Mouse (Mus musculus) naive thymus-derived CD4-positive, alpha-beta T cell, adult 2 months (primary cell): ENCODE measurements around the gene Gm10974.
A peak's percentile ranks its signal among the peaks of the same experiment; 100 is the strongest.

Experiments
- DNase-seq: peaks from one replicate; pipeline ENCODE4 v3.0.0-alpha.2; 2011; ENCODE audit warnings: low read depth

Gene Gm10974

DNA sequence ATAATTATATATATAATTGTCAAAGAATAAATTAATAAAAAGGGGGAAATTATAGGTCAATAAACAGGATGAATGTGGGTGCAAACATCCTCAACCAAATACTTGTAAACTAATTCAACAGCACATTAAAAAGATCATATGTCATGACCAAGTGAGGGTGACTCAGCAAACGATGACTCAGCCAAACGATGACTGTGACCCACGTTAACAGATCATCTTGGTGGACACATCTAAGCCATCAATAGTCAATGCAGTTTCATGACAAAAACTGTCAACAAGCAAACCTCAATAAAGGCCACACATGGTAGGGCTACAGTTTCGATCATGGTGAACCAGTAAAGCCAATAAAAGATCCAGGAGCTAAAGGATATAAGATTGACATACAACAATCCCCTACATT is 6.7 kb upstream of the Gm10974 start:
- DNase-seq = no peak

DNA sequence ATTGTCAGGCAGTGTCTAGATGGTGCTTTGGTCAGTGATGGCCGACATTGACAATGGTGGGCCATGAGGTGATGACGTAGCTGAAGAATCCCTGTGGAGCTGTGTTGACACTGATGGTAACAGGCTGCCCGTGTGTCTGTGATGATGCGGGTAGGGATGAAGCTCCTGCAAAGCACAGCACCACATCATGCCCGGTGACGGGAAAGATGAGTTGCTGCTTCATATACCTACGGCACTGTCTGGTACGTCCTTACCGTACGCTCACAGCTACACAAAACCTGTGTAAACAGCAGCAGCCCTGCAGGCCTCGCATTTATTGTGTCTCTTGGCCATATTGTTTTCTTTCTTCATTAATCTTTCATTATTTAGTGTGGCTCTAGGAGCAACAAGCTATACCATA is 1.2 kb upstream of the Gm10974 start:
- no peak for DNase-seq

- DNase-seq = no peak
These were observed 294 bp upstream of the Gm10974 start for GRCm38 (mm10) chr7:66365411-66365810.

DNA sequence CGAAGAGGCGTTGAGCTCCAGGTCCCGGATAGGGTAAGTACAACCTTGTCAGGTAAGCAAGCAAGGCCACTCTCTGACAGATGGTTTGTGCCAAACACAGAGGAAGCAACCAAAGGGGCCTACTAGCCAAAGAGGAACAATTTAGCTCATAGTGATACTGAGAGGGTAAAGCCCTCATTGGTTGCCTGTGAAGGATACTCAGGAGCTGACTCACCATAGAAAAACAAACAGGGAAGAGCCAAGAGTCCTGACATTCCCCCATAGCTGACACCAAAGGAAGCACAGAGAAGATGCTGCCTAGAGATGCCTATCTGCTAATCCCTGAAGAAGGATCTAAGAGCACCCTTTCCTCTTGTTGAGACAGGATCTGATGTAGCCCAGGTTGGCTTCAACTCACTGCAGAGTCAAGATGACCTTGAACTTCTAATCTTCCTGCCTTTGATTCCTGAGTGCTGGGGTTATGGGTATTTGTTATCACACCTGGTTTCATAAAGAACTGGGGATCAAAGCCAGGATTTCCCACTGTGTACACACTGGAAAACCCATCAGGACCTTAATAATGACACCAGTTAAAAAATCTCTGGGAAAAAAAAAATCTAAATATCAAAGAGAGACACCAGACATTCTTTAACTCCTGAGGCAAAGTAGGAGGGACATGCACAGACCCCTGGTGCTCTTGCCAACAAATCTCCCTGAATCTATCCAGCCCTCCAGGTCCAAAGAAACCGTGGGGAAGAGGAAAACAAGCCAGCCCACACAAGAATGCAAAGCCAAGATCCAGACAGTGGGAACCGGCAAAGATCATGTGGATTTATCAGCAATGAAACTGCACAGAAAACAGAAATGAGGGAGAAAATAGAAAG is 3.6 kb downstream of the Gm10974 start:
- no peak for DNase-seq

GRCm38 (mm10) chr7:66369934-66370445 is 4.3 kb downstream of the Gm10974 start:
- no peak for DNase-seq

GRCm38 (mm10) chr7:66370970-66371369 is 5.3 kb downstream of the Gm10974 start:
- no peak for DNase-seq

- DNase-seq = no peak
These were observed 7.7 kb downstream of the Gm10974 start for GRCm38 (mm10) chr7:66373391-66373790.

DNA sequence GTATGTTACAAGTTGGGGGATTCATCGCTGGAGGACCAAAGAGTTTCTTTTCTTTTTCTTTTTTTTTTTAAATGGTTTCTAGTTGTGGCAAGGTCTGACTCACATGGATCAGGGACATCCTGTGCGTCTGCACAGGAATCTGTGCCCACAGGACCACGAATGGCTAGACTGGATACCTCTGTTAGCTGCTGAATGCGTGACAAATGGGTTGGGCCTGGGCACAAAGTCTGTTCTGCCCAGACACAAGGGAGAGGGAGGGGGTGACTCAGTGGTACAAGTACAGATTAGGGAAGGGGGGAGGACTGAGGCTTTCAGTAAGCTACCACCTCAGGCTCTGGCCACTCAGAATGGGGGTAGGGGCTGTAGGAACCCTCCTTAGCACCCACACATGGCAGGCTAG is 10.0 kb downstream of the Gm10974 start:
- no peak for DNase-seq

GRCm38 (mm10) chr7:66376560-66376959 is 10.9 kb downstream of the Gm10974 start:
- DNase-seq = no peak

DNA sequence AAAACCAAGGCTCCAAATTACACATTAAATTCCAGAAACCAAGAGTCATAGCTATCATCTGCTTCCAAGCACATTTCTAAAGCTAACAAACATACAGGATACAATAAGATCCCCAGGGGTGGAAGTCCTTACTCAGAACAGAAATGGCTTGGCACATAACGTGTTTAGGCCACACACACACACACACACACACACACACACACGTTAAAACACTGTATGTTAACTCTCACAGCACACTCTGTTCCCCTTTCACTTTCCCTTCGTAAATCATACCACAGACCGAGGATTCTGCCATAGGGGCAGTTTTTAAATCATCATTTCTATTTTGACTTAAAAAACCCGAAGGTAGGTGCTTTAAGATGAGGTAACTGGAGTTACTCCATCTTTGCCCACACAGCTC is 18.5 kb downstream of the Gm10974 start:
- DNase-seq = no peak

GRCm38 (mm10) chr7:66384891-66385290 is 19.2 kb downstream of the Gm10974 start:
- no peak for DNase-seq

- no peak for DNase-seq
These were observed 20.1 kb downstream of the Gm10974 start for GRCm38 (mm10) chr7:66385826-66386225.

DNA sequence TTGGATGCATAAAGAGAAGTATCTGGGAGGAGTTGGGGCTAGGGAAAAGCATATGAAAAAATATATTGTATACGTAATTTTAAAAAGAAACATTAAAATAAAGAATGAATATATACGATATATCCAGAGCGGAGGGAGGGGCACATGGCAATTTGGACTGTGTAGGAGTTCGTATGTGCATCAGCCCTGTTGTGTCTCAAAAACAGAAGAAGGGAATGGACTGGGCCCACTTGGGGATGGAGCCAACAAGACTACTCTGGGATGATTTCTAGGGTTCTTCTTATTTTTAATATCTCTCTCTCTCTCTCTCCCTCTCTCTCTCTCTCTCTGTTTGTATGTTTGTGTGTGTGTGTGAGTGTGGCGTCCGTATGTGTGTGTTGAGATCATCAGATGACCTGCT is 20.7 kb downstream of the Gm10974 start:
- DNase-seq = no peak

GRCm38 (mm10) chr7:66387419-66387812 is 21.7 kb downstream of the Gm10974 start:
- no peak for DNase-seq

DNA sequence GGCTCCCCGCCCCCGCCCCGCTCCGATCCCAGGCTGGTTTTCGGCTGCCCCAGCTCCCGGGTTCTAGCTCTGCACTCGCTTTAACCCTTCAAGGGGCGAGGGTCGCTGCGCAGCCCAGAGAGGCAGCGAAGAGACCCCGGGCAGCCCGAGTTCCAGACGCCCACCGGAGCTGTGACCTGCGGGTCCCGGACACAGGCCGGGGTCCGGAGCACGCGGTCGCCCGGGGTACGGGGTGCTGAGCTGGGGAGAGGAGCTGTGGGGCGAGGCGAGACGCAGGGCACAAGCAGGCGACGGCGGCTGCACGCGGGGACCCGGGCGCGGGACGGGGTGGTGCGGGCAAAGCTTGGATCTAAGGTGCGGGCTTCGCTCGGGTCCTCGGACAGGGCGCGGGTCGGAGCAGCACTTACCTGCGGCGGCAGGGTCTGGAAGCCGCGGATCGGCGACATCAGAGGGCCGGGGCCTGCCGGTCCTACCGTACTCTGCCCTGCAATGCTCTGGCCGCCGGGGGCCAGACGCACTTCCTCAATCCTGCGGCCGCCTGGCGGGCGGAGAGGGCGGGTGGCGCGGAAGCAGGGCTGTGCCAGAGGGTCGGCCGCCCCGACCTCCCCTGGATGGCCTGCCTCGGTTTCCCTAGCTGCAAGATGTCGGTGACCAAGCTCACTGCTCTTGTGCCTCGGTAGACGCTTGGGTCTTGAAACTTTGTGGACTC is 22.3 kb downstream of the Gm10974 start, which contains the start of gene Lrrk1:
Gene Lrrk1 (minus strand): TSS at position 538 of the 709 bp plus-strand sequence.
- DNase-seq = no peak

GRCm38 (mm10) chr7:66388621-66389532 is 23.2 kb downstream of the Gm10974 start:
- peak; percentile 50 for DNase-seq

DNA sequence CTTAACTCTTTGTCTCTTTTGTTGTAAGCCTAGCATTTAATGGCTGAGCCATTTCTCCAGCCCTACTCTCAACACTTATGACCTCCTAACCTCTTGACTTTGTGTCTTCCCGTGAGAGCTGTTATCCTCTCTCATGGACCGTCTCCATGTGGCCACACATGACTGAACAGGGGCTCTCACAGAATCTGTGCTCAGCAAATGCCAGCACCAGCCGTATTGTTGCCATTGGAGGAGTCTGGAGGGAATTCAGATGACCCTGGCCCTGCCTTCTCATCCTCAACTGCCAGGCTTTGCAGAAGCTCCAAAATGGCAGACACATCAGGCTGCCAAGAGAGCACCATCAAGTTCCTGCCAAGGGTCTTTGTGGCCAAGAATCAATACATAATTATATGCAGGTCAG is 31.6 kb downstream of the Gm10974 start:
- DNase-seq = no peak

DNA sequence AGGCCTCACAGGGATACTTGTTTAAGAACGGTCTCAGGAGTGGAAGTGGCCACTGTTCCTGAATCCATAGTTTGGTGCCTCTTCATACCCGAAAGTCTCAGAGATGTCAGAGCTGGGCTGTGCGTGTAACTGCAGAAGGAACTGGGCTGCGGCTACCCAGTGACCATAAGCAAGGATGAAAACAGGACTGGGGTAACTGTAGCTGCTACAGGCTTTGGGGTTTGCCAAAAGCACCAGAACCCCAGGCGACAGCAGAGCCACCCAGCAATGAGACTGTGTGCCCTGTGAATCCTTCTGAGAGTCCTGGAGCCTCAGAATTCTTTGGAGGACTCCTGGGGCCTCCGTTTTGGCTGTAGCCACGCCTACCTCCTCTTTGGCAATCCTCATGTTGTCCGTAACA is 35.9 kb downstream of the Gm10974 start:
- no peak for DNase-seq

DNA sequence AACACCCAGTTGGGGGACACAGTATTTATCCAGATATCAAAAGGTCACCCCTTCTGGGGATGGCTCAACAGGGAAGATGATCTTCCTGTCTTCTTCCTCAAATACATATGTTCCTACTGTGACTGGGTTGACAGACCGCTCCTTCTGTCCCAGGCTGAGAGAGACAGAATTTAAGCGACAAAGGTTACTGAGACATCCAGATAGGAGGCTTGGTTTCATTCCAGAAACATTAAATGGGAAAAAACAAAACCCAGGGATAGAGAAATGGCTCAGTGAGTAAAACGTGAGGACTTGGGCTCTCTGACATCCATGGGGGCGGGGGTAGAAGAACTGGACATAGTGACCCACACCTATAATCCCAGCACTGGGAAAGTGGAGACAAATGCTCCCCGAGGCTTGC is 37.2 kb downstream of the Gm10974 start:
- DNase-seq = no peak

- no peak for DNase-seq
These were observed 38.4 kb downstream of the Gm10974 start for GRCm38 (mm10) chr7:66404141-66404540.

- DNase-seq = no peak
These were observed 39.1 kb downstream of the Gm10974 start for GRCm38 (mm10) chr7:66404802-66405201.

DNA sequence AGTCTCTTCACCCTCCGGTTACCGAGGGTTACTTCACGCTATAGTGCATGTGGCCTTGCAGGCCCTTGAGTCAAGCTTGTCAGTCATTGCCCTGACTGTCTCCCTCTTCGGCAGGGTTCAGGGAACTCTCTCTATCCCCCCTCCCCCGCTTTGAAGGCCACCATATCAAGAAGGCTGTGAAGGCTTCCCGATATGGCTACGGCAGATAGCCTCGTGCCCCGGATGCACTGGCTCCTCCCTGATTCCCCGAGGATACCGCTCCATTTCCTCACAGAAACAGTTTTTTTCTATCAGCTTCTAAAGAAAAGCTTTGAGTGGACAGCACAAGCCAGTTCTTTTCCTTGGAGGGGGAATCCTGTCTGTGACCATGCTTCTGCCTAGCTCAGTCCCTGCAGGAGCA is 39.8 kb downstream of the Gm10974 start:
- no peak for DNase-seq
